Mouse (Mus musculus): ENCODE measurements around the gene Hspa1b. TPM values are rescaled to one million over a fixed set of nuclear protein-coding genes. Genes with fewer than 3 reads are reported as not detected.
"Not testable (repeated sequence)": the region's sequence is repeated elsewhere in the genome, so short reads cannot be mapped to it uniquely, and the experiment has no call there.

Hspa1b gene
- polyA plus RNA-seq, 1 experiment from 2014 or later, result not detected

GRCm38 (mm10) chr17:34951636-34952377 lies 7.2 kb downstream of the Hspa1b start:
- ATAC-seq, result peak; percentile 56
- under 1% methylated on average over 29 of the region's 29 CpGs for WGBS
- H3K4me1 ChIP-seq (replicated peaks; ENCODE audit: control insufficient read depth, insufficient read depth, low read length), result peaks cover 16% of the 10 kb centered on the region

GRCm38 (mm10) chr17:34950514-34951455 lies 8.3 kb downstream of the Hspa1b start:
- ATAC-seq, result no peak
- WGBS, result 18% methylated on average over 10 of the region's 10 CpGs
- Histone ChIP-seq H3K9ac (replicated peaks; ENCODE audit: low read depth, low read length) (peak overlapping the region; percentile 100), H3K4me1 (replicated peaks; ENCODE audit: control insufficient read depth, insufficient read depth, low read length) (peaks cover 16% of the 10 kb centered on the region), H3K9me3 (ENCODE audit: control insufficient read depth, low read length) (no peaks in the 10 kb centered on the region), H3K4me2 (ENCODE audit: low read length) (peak overlapping the region; percentile 75), H3K36me3 (ENCODE audit: control insufficient read depth, insufficient read depth) (peaks cover 10% of the 10 kb centered on the region), H3K27me3 (replicated peaks; ENCODE audit: control insufficient read depth, insufficient read depth, low read length) (no peaks in the 10 kb centered on the region), H3K27ac (ENCODE audit: low read length) (peak overlapping the region; percentile 92), H3K4me3 (replicated peaks; ENCODE audit: low read length) (peak overlapping the region; percentile 99)

More at GRCm38 (mm10) chr17:34951636-34952377, 7.2 kb downstream of the Hspa1b start:
- peak overlapping the region; percentile 75 for H3K4me2 ChIP-seq (ENCODE audit: low read length)
- no peaks in the 10 kb centered on the region for H3K9me3 ChIP-seq (ENCODE audit: control insufficient read depth, low read length)
- H3K36me3 ChIP-seq (ENCODE audit: control insufficient read depth, insufficient read depth), result peaks cover 10% of the 10 kb centered on the region
- peak overlapping the region; percentile 100 for H3K9ac ChIP-seq (replicated peaks; ENCODE audit: low read depth, low read length)
- H3K27ac ChIP-seq (ENCODE audit: low read length), result peak overlapping the region; percentile 92
- 0 out of 2 replicates have a peak, but pooled peaks cover under 1% of the 10 kb centered on the region for H3K27me3 ChIP-seq (replicated peaks; ENCODE audit: control insufficient read depth, insufficient read depth, low read length)
- peak overlapping the region; percentile 99 for H3K4me3 ChIP-seq (replicated peaks; ENCODE audit: low read length)

GRCm38 (mm10) chr17:34949553-34949969 lies 9.5 kb downstream of the Hspa1b start:
- Histone ChIP-seq H3K27me3 (replicated peaks; ENCODE audit: control insufficient read depth, insufficient read depth, low read length) (no peaks in the 10 kb centered on the region), H3K4me3 (replicated peaks; ENCODE audit: low read length) (no peak overlapping the region), H3K9me3 (ENCODE audit: control insufficient read depth, low read length) (no peaks in the 10 kb centered on the region), H3K36me3 (ENCODE audit: control insufficient read depth, insufficient read depth) (peaks cover 10% of the 10 kb centered on the region), H3K4me1 (replicated peaks; ENCODE audit: control insufficient read depth, insufficient read depth, low read length) (peaks cover 16% of the 10 kb centered on the region), H3K27ac (ENCODE audit: low read length) (no peak overlapping the region), H3K4me2 (ENCODE audit: low read length) (no peak overlapping the region), H3K9ac (replicated peaks; ENCODE audit: low read depth, low read length) (no peak overlapping the region)
- WGBS, result 44% methylated on average over 4 of the region's 4 CpGs
- no peak for ATAC-seq

DNA sequence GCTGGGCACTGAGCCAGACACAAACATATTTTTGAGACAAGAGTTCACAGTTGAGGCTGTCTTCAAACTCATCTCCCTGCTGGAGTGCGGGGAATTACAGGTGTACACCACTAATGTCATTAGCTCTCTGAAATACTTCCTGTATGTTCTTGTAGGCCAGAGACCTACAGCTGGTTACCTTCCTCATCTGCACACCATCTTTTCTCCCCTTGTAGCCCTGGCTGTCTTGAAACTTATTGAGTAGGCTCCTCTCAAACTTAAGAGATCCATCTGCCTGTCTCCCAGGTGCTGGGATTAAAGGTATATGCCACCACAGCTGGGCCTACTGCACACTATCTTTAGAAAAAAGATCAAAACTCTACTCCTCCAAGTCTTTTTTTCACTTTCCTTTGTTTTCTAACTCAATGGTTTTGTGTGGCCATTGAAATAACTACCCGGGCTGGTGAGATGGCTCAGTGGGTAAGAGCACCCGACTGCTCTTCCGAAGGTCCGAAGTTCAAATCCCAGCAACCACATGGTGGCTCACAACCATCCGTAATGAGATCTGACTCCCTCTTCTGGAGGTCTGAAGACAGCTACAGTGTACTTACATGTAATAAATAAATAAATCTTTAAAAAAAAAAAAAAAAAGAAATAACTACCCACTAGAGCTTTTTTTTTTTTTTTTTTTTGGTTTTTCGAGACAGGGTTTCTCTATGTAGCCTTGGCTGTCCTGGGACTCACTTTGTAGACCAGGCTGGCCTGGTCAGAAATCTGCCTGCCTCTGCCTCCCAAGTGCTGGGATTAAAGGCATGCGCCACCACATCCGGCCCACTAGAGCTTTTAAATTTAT lies 10.1 kb downstream of the Hspa1b start:
- not testable (repeated sequence) for ATAC-seq; H3K9ac ChIP-seq (replicated peaks; ENCODE audit: low read depth, low read length); H3K9me3 ChIP-seq (ENCODE audit: control insufficient read depth, low read length); H3K4me3 ChIP-seq (replicated peaks; ENCODE audit: low read length); H3K36me3 ChIP-seq (ENCODE audit: control insufficient read depth, insufficient read depth); H3K4me2 ChIP-seq (ENCODE audit: low read length); H3K27me3 ChIP-seq (replicated peaks; ENCODE audit: control insufficient read depth, insufficient read depth, low read length); H3K27ac ChIP-seq (ENCODE audit: low read length)
- 58% methylated on average over 9 of the region's 9 CpGs for WGBS
- peaks cover 16% of the 10 kb centered on the region for H3K4me1 ChIP-seq (replicated peaks; ENCODE audit: control insufficient read depth, insufficient read depth, low read length)

DNA sequence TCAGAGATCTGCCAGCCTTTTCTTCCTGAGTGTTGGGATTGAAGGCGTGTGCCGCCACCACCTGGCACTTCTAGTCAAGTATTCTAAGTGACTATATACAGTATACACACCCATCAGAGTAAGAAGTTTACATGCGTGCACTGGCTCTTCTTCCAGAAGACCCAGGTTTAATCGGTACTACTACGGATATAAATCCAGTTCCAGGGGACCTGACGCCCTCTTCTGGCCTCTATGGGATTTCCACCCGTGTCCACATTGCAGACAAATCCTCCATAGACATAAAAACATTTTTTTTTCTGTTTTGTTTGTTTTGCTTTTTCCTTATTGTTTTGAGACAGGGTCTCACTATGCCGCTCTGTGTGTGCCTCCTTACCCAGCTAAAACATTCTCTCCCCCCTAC lies 11.4 kb downstream of the Hspa1b start:
- Histone ChIP-seq H3K4me2 (ENCODE audit: low read length) (no peak overlapping the region), H3K27me3 (replicated peaks; ENCODE audit: control insufficient read depth, insufficient read depth, low read length) (no peaks in the 10 kb centered on the region), H3K9me3 (ENCODE audit: control insufficient read depth, low read length) (no peaks in the 10 kb centered on the region), H3K27ac (ENCODE audit: low read length) (no peak overlapping the region), H3K36me3 (ENCODE audit: control insufficient read depth, insufficient read depth) (peaks cover 10% of the 10 kb centered on the region), H3K4me3 (replicated peaks; ENCODE audit: low read length) (no peak overlapping the region), H3K9ac (replicated peaks; ENCODE audit: low read depth, low read length) (no peak overlapping the region), H3K4me1 (replicated peaks; ENCODE audit: control insufficient read depth, insufficient read depth, low read length) (peaks cover 16% of the 10 kb centered on the region)
- ATAC-seq, result no peak
- WGBS, result 20% methylated on average over 8 of the region's 8 CpGs

- no peaks in the 10 kb centered on the region for H3K9me3 ChIP-seq (ENCODE audit: control insufficient read depth, low read length)
- no peak overlapping the region for H3K27ac ChIP-seq (ENCODE audit: low read length)
- peaks cover 10% of the 10 kb centered on the region for H3K36me3 ChIP-seq (ENCODE audit: control insufficient read depth, insufficient read depth)
- no peaks in the 10 kb centered on the region for H3K27me3 ChIP-seq (replicated peaks; ENCODE audit: control insufficient read depth, insufficient read depth, low read length)
- 90% methylated on average over 5 of the region's 5 CpGs for WGBS
- peaks cover 18% of the 10 kb centered on the region for H3K4me1 ChIP-seq (replicated peaks; ENCODE audit: control insufficient read depth, insufficient read depth, low read length)
- H3K9ac ChIP-seq (replicated peaks; ENCODE audit: low read depth, low read length), result no peak overlapping the region
- no peak for ATAC-seq
- H3K4me3 ChIP-seq (replicated peaks; ENCODE audit: low read length), result no peak overlapping the region
- no peak overlapping the region for H3K4me2 ChIP-seq (ENCODE audit: low read length)
These were observed 12.4 kb downstream of the Hspa1b start for GRCm38 (mm10) chr17:34946486-34947140.

GRCm38 (mm10) chr17:34944362-34944761 lies 14.7 kb downstream of the Hspa1b start:
- Histone ChIP-seq H3K9ac (replicated peaks; ENCODE audit: low read depth, low read length) (no peak overlapping the region), H3K4me2 (ENCODE audit: low read length) (no peak overlapping the region), H3K27ac (ENCODE audit: low read length) (no peak overlapping the region), H3K4me3 (replicated peaks; ENCODE audit: low read length) (no peak overlapping the region), H3K4me1 (replicated peaks; ENCODE audit: control insufficient read depth, insufficient read depth, low read length) (peaks cover 3% of the 10 kb centered on the region; the same call in 1 of the 2 replicates), H3K36me3 (ENCODE audit: control insufficient read depth, insufficient read depth) (0 out of 2 replicates have a peak, but pooled peaks cover under 1% of the 10 kb centered on the region), H3K9me3 (ENCODE audit: control insufficient read depth, low read length) (no peaks in the 10 kb centered on the region), H3K27me3 (replicated peaks; ENCODE audit: control insufficient read depth, insufficient read depth, low read length) (no peaks in the 10 kb centered on the region)
- ATAC-seq, result no peak

DNA sequence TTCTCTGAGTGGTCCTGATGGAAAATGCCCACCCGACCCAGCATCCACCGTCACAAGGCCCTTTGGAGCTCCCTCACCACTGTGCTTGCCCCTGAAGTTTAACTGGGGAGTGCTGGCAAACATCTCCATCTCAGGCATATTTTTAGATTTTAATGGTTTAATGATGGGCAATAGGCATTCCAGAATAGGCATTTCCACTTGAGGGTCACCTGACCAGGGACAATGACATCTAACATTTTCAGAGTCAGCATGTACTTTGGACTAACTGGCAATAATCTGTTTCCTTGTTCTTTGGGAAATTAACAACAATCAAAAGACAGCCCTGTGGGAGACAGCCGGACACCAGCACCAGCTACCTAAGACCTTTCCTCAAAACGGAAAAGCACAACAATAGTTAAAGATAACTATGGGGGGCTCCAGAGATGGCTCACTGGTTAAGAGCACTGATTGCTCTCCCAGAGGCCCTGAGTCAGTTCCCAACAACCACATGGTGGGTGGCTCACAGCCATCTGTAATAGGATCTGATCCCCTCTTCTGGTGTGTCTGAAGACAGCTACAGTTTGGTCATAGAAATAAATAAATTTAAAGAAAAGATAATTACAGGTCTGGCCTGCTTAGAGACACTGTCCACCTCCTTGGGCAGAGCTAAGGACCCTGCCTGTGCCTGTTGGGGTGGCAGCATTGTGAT lies 15.8 kb downstream of the Hspa1b start:
- H3K9ac ChIP-seq (replicated peaks; ENCODE audit: low read depth, low read length), result no peak overlapping the region
- WGBS, result 91% methylated on average over 4 of the region's 4 CpGs
- no peak for ATAC-seq

More for the DNA sequence above, 15.8 kb downstream of the Hspa1b start:
- Histone ChIP-seq H3K27me3 (replicated peaks; ENCODE audit: control insufficient read depth, insufficient read depth, low read length) (no peaks in the 10 kb centered on the region), H3K36me3 (ENCODE audit: control insufficient read depth, insufficient read depth) (no peaks in the 10 kb centered on the region), H3K4me3 (replicated peaks; ENCODE audit: low read length) (no peak overlapping the region), H3K27ac (ENCODE audit: low read length) (no peak overlapping the region), H3K9me3 (ENCODE audit: control insufficient read depth, low read length) (no peaks in the 10 kb centered on the region), H3K4me1 (replicated peaks; ENCODE audit: control insufficient read depth, insufficient read depth, low read length) (peaks cover 3% of the 10 kb centered on the region; the same call in 1 of the 2 replicates), H3K4me2 (ENCODE audit: low read length) (no peak overlapping the region)

All from forebrain, embryonic 16.5 days (tissue).